Mouse (Mus musculus): ENCODE results near the gene Sgk1. TPM values are rescaled to one million over a fixed set of nuclear protein-coding genes. Genes with fewer than 3 reads are reported as not detected.
"Not testable (repeated sequence)": the region's sequence is repeated elsewhere in the genome, so short reads cannot be mapped to it uniquely, and the experiment has no call there.

Gene Sgk1
- polyA plus RNA-seq, 1 experiment: 31.4 TPM

GRCm38 (mm10) chr10:22036256-22036655 is 154.3 kb downstream of the Sgk1 start:
- 3% methylated on average over 3 of the region's 3 CpGs for WGBS
- not testable (repeated sequence) for DNase-seq (ENCODE audit: low read depth, low spot score)

Other genes with a start within 250 kb of the Sgk1 start
- not detected in 2 replicates for gene 4930444G20Rik, start 185.9 kb downstream of the Sgk1 start, polyA plus RNA-seq (2012; rRNA removed)